8 mouse cellular contexts compared by ENCODE assay signal in genomic region chr8:77516845-77517244, GRCm38 (mm10). TPM values are rescaled to one million over a fixed set of nuclear protein-coding genes. Genes with fewer than 3 reads are reported as not detected.
DNase-seq lines count a peak whose midpoint lies in the region; ATAC-seq and TF ChIP-seq lines count a peak whose summit lies in the region.

No protein-coding gene starts in this region.

- no peaks in the 10 kb centered on the region for H3K36me3 ChIP-seq in E14TG2a.4 (ENCODE audit: insufficient read depth, low read length)
- H3K36me3 ChIP-seq in embryonic facial prominence, embryonic 13.5 days = no peaks in the 10 kb centered on the region
- no peaks in the 10 kb centered on the region for H3K36me3 ChIP-seq in intestine, embryonic 16.5 days (ENCODE audit: control insufficient read depth, insufficient read depth, low read length)
- no peaks in the 10 kb centered on the region for H3K36me3 ChIP-seq in liver, postnatal 0 days (replicated peaks; ENCODE audit: insufficient read depth, low read length)

- 3% methylated on average over 10 of the region's 10 CpGs for WGBS in embryonic facial prominence, embryonic 13.5 days
- WGBS in intestine, embryonic 16.5 days = 3% methylated on average over 10 of the region's 10 CpGs
- WGBS in liver, postnatal 0 days (ENCODE audit: insufficient replicate concordance) = 6% methylated on average over 10 of the region's 10 CpGs

- no peaks in the 10 kb centered on the region for H3K9me3 ChIP-seq in E14TG2a.4 (ENCODE audit: low read length)
- H3K9me3 ChIP-seq in embryonic facial prominence, embryonic 13.5 days = no peaks in the 10 kb centered on the region
- H3K9me3 ChIP-seq in intestine, embryonic 16.5 days (ENCODE audit: control insufficient read depth, low read length) = no peaks in the 10 kb centered on the region
- no peaks in the 10 kb centered on the region for H3K9me3 ChIP-seq in liver, postnatal 0 days (ENCODE audit: low read length)

- H3K27me3 ChIP-seq in E14TG2a.4 (ENCODE audit: insufficient read depth, low read length) = peaks cover 79% of the 10 kb centered on the region
- no peaks in the 10 kb centered on the region for H3K27me3 ChIP-seq in embryonic facial prominence, embryonic 13.5 days
- H3K27me3 ChIP-seq in intestine, embryonic 16.5 days (replicated peaks; ENCODE audit: control insufficient read depth, insufficient read depth, low read length) = no peaks in the 10 kb centered on the region
- H3K27me3 ChIP-seq in liver, postnatal 0 days (ENCODE audit: insufficient read depth, low read length) = no peaks in the 10 kb centered on the region

- peaks cover 41% of the 10 kb centered on the region for H3K4me1 ChIP-seq in E14TG2a.4 (replicated peaks; ENCODE audit: low read depth, low read length)
- H3K4me1 ChIP-seq in embryonic facial prominence, embryonic 13.5 days = peaks cover 57% of the 10 kb centered on the region
- H3K4me1 ChIP-seq in intestine, embryonic 16.5 days (ENCODE audit: control insufficient read depth, insufficient read depth, low read length) = peaks cover 18% of the 10 kb centered on the region
- H3K4me1 ChIP-seq in liver, postnatal 0 days (ENCODE audit: insufficient read depth) = peaks cover 16% of the 10 kb centered on the region

- H3K27ac ChIP-seq in embryonic facial prominence, embryonic 13.5 days = peak overlapping the region; percentile 88
- H3K27ac ChIP-seq in intestine, embryonic 16.5 days (ENCODE audit: low read length) = peak overlapping the region; percentile 92
- H3K27ac ChIP-seq in liver, postnatal 0 days (ENCODE audit: low read depth) = no peak overlapping the region

- no peak for TF ChIP-seq CTCF in E14TG2a.4 (conservative IDR thresholded peaks at IDR 0.05; ENCODE audit: low read length)
- no peak for TF ChIP-seq CTCF in liver, postnatal 0 days (IDR thresholded peaks at IDR 0.05; ENCODE audit: low read depth)

- no peak for TF ChIP-seq EP300 in liver, postnatal 0 days (IDR thresholded peaks at IDR 0.05; ENCODE audit: low read depth)

- peak overlapping the region; percentile 87 for H3K4me2 ChIP-seq in embryonic facial prominence, embryonic 13.5 days
- H3K4me2 ChIP-seq in intestine, embryonic 16.5 days (ENCODE audit: low read depth, low read length) = peak overlapping the region; percentile 83
- H3K4me2 ChIP-seq in liver, postnatal 0 days (ENCODE audit: low read depth, low read length) = peak overlapping the region; percentile 88

- no peak for ATAC-seq in embryonic facial prominence, embryonic 13.5 days (ENCODE audit: insufficient number of reproducible peaks, insufficient read depth, low FRiP score, low TSS enrichment, low read depth)
- peak; percentile 40 for ATAC-seq in intestine, embryonic 16.5 days
- no peak for ATAC-seq in liver, postnatal 0 days

- peak; percentile 21 for DNase-seq in cerebellum, adult 11-12 months
- no peak for DNase-seq in cerebellum, adult 9-11 months
- no peak for DNase-seq in liver, postnatal 0 days
- peak; percentile 85 for DNase-seq in yolk sac, embryonic 10.5 days (ENCODE audit: low spot score)
- no peak for DNase-seq in testis, postnatal 10 days (ENCODE audit: low spot score)

- H3K4me3 ChIP-seq in E14TG2a.4 (replicated peaks; ENCODE audit: low read length) = peak overlapping the region; percentile 87
- peak overlapping the region; percentile 77 for H3K4me3 ChIP-seq in embryonic facial prominence, embryonic 13.5 days
- peak overlapping the region; percentile 93 for H3K4me3 ChIP-seq in intestine, embryonic 16.5 days (ENCODE audit: low read length)
- peak overlapping the region; percentile 71 for H3K4me3 ChIP-seq in liver, postnatal 0 days (ENCODE audit: low read depth, low read length)

- H3K9ac ChIP-seq in embryonic facial prominence, embryonic 13.5 days = peak overlapping the region; percentile 87
- peak overlapping the region; percentile 88 for H3K9ac ChIP-seq in intestine, embryonic 16.5 days (ENCODE audit: low read depth, low read length)
- peak overlapping the region; percentile 77 for H3K9ac ChIP-seq in liver, postnatal 0 days (replicated peaks)

RNA-seq across cellular contexts. Expression of gene Arhgap10, which starts 0.9 kb away (rescaled TPM):
- 30.1 and 31.5 TPM in 2 replicates for polyA plus RNA-seq in embryonic facial prominence, embryonic 13.5 days (2015; fragmentation: Nextera tagmentation; extraction: Ambion mirVana)
- polyA plus RNA-seq in intestine, embryonic 16.5 days (2015; fragmentation: Nextera tagmentation; extraction: Ambion mirVana) = 28.9 and 29.6 TPM in 2 replicates
- 3.9 and 4.1 TPM in 2 replicates for polyA plus RNA-seq in liver, postnatal 0 days (2015; fragmentation: Nextera tagmentation; extraction: Ambion mirVana)

RNA-seq across cellular contexts. Expression of gene Prmt9, which starts 32.4 kb away (rescaled TPM):
- 22.9 and 24.0 TPM in 2 replicates for polyA plus RNA-seq in embryonic facial prominence, embryonic 13.5 days (2015; fragmentation: Nextera tagmentation; extraction: Ambion mirVana)
- polyA plus RNA-seq in intestine, embryonic 16.5 days (2015; fragmentation: Nextera tagmentation; extraction: Ambion mirVana) = 16.1 and 16.6 TPM in 2 replicates
- polyA plus RNA-seq in liver, postnatal 0 days (2015; fragmentation: Nextera tagmentation; extraction: Ambion mirVana) = 5.7 and 6.3 TPM in 2 replicates

Comparison
In these comparisons a context has a peak if more than half of its experiments do, and no peak if none do; other contexts are left out.
1. DNase-seq: peak in cerebellum, adult 11-12 months (single experiment) and yolk sac, embryonic 10.5 days (single experiment); none in cerebellum, adult 9-11 months (single experiment), liver, postnatal 0 days (single experiment) and testis, postnatal 10 days (single experiment).
2. Peak in every context shown above with its lines, with median percentiles within 50 percentile points of each other: H3K4me3 ChIP-seq, H3K4me2 ChIP-seq and H3K9ac ChIP-seq.